Mouse (Mus musculus) small intestine, adult 2 months (tissue): Measurements from ENCODE around the gene Cers1.

Experiments used
- CTCF ChIP-seq: fragments of 200-500 bp; IDR thresholded peaks from 2 replicates; pipeline ENCODE4 v1.5.1; 2012; ENCODE audit warnings: low read depth, mild to moderate bottlenecking, control low read depth, inconsistent platforms, low read length, moderate library complexity, mixed read lengths; ENCODE audit not compliant: insufficient replicate concordance, insufficient read length; ENCODE audit errors: extremely low read depth
- POLR2A ChIP-seq: fragments of 200-500 bp; IDR thresholded peaks from 2 replicates; pipeline ENCODE4 v1.6.1; 2012; ENCODE audit warnings: low read depth, mild to moderate bottlenecking, control low read depth, inconsistent platforms, low read length, moderate library complexity

DNA sequence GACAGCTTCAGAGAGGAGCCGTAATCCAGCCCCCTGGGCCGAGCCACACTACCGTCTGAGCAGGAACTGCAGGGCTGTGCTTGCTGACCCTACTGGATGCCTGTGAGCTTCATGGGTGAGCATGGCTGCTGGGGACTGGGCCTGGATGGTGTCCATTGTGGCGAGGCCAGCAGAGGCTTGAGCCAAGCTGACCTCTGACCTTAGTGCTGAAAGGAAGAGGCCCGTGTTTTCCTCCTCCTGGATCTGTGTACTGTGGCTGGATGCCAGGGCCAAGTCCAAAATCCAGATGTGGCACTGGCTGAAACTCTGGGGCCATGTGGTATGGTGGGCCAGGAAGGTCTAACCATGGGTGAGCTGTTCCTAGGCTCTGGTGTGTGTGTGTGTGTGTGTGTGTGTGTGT lies 48.5 kb downstream of the Cers1 start:
- TF ChIP-seq CTCF (no peak), POLR2A (no peak)
